In genomic region chr10:30731321-30731914, GRCm38 (mm10) we compare ENCODE assay signal across 13 mouse cellular contexts.
DNase-seq lines count a peak whose midpoint lies in the region; ATAC-seq lines count a peak whose summit lies in the region.
"Had no signal": no experiment of that assay in that cellular context is flagged by ENCODE, and none has a peak within 500 bp of the region (broad histone marks: within the 10 kb centered on the region; RNA-seq: fewer than 3 reads in every experiment).

No protein-coding gene starts in this region.

- WGBS in liver, embryonic 13.5 days (ENCODE audit: insufficient replicate concordance), result 68% methylated on average over 3 of the region's 3 CpGs
- 77% methylated on average over 3 of the region's 3 CpGs for WGBS in liver, embryonic 11.5 days
- 84% methylated on average over 3 of the region's 3 CpGs for WGBS in forebrain, embryonic 15.5 days

- H3K4me3 ChIP-seq in liver, embryonic 13.5 days (replicated peaks), result no peak overlapping the region
- no peak overlapping the region for H3K4me3 ChIP-seq in liver, embryonic 11.5 days (ENCODE audit: low read depth, low read length)
- H3K4me3 ChIP-seq in forebrain, embryonic 15.5 days, result no peak overlapping the region
- H3K4me3 ChIP-seq: embryonic facial prominence, embryonic 15.5 days had no signal

- H3K27ac ChIP-seq in liver, embryonic 13.5 days, result peak overlapping the region; percentile 53
- no peak overlapping the region for H3K27ac ChIP-seq in liver, embryonic 11.5 days (ENCODE audit: low read depth, low read length)
- no peak overlapping the region for H3K27ac ChIP-seq in forebrain, embryonic 15.5 days (replicated peaks)
- H3K27ac ChIP-seq: embryonic facial prominence, embryonic 15.5 days; hindbrain, postnatal 0 days; kidney, postnatal 0 days had no signal

- no peaks in the 10 kb centered on the region for H3K9me3 ChIP-seq in liver, embryonic 13.5 days (replicated peaks)
- no peaks in the 10 kb centered on the region for H3K9me3 ChIP-seq in liver, embryonic 11.5 days (ENCODE audit: control insufficient read depth, low read length)
- no peaks in the 10 kb centered on the region for H3K9me3 ChIP-seq in forebrain, embryonic 15.5 days
- H3K9me3 ChIP-seq: embryonic facial prominence, embryonic 15.5 days had no signal

- no peaks in the 10 kb centered on the region for H3K36me3 ChIP-seq in liver, embryonic 13.5 days
- H3K36me3 ChIP-seq in liver, embryonic 11.5 days (ENCODE audit: control insufficient read depth, insufficient read depth, low read length), result no peaks in the 10 kb centered on the region
- no peaks in the 10 kb centered on the region for H3K36me3 ChIP-seq in forebrain, embryonic 15.5 days
- H3K36me3 ChIP-seq: embryonic facial prominence, embryonic 15.5 days had no signal

- ATAC-seq in liver, embryonic 13.5 days (ENCODE audit: low read depth), result no peak
- no peak for ATAC-seq in liver, embryonic 11.5 days (replicated peaks; ENCODE audit: low FRiP score)
- no peak for ATAC-seq in cerebellum, adult (ENCODE audit: insufficient number of reproducible peaks, low FRiP score, low TSS enrichment)
- ATAC-seq in forebrain, embryonic 15.5 days (replicated peaks), result no peak
- ATAC-seq: forebrain, embryonic 14.5 days; hindbrain, postnatal 0 days had no signal

- H3K4me1 ChIP-seq in liver, embryonic 13.5 days (replicated peaks), result peaks cover 45% of the 10 kb centered on the region
- no peaks in the 10 kb centered on the region for H3K4me1 ChIP-seq in liver, embryonic 11.5 days (replicated peaks; ENCODE audit: control insufficient read depth, insufficient read depth, low read length)
- no peaks in the 10 kb centered on the region for H3K4me1 ChIP-seq in forebrain, embryonic 15.5 days
- H3K4me1 ChIP-seq: embryonic facial prominence, embryonic 15.5 days had no signal

- DNase-seq in liver, embryonic 13.5 days, result no peak
- DNase-seq in liver, embryonic 11.5 days (ENCODE audit: low spot score), result no peak
- peak; percentile 61 for DNase-seq in R1 (ENCODE audit: low read depth, low spot score)
- peak; percentile 43 for DNase-seq in adrenal gland, postnatal 25 days
- peak; percentile 43 for DNase-seq in lung, postnatal 36 days
- DNase-seq: layer of hippocampus, postnatal 36 days had no signal

- H3K4me2 ChIP-seq in liver, embryonic 13.5 days, result no peak overlapping the region
- H3K4me2 ChIP-seq in liver, embryonic 11.5 days, result no peak overlapping the region
- H3K4me2 ChIP-seq in forebrain, embryonic 15.5 days (replicated peaks), result no peak overlapping the region
- H3K4me2 ChIP-seq: embryonic facial prominence, embryonic 15.5 days had no signal

- H3K9ac ChIP-seq in liver, embryonic 13.5 days, result 0 out of 2 replicates have a peak overlapping the region, but pooled peaks have one; percentile 17
- no peak overlapping the region for H3K9ac ChIP-seq in liver, embryonic 11.5 days (ENCODE audit: low read depth, low read length)
- no peak overlapping the region for H3K9ac ChIP-seq in forebrain, embryonic 15.5 days (replicated peaks)
- H3K9ac ChIP-seq: embryonic facial prominence, embryonic 15.5 days had no signal

- no peaks in the 10 kb centered on the region for H3K27me3 ChIP-seq in liver, embryonic 13.5 days
- H3K27me3 ChIP-seq in liver, embryonic 11.5 days (replicated peaks; ENCODE audit: control insufficient read depth, insufficient read depth, low read length), result no peaks in the 10 kb centered on the region
- H3K27me3 ChIP-seq in forebrain, embryonic 15.5 days, result no peaks in the 10 kb centered on the region
- H3K27me3 ChIP-seq: CH12.LX; embryonic facial prominence, embryonic 15.5 days had no signal

Comparison
In these comparisons a context has a peak if more than half of its experiments do, and no peak if none do; other contexts are left out.
1. DNase-seq: peak in R1 (single experiment), adrenal gland, postnatal 25 days (single experiment) and lung, postnatal 36 days (single experiment); none in liver, embryonic 13.5 days (single experiment) and liver, embryonic 11.5 days (single experiment).